Mouse (Mus musculus): ENCODE results near the gene Lrp10. TPM values are rescaled to one million over a fixed set of nuclear protein-coding genes. Genes with fewer than 3 reads are reported as not detected.
A peak's percentile ranks its signal among the peaks of the same experiment; 100 is the strongest.

Gene Lrp10
- polyA plus RNA-seq, 1 experiment from 2014 or later, result 108 TPM

GRCm38 (mm10) chr14:54423406-54423805, 40.5 kb upstream of the Lrp10 start:
- Histone ChIP-seq H3K4me1 (replicated peaks; ENCODE audit: control insufficient read depth, insufficient read depth, low read length) (no peaks in the 10 kb centered on the region), H3K9ac (ENCODE audit: low read depth, low read length) (no peak overlapping the region), H3K36me3 (ENCODE audit: control insufficient read depth, insufficient read depth) (no peaks in the 10 kb centered on the region), H3K4me2 (replicated peaks; ENCODE audit: low read depth) (no peak overlapping the region), H3K27ac (ENCODE audit: low read depth, low read length) (no peak overlapping the region), H3K9me3 (ENCODE audit: control insufficient read depth) (no peaks in the 10 kb centered on the region), H3K27me3 (replicated peaks; ENCODE audit: control insufficient read depth, insufficient read depth, low read length) (no peaks in the 10 kb centered on the region), H3K4me3 (ENCODE audit: low read depth, low read length) (no peak overlapping the region)
- peak; percentile 80 for TF ChIP-seq CTCF (IDR thresholded peaks at IDR 0.05; ENCODE audit: low read depth)
- WGBS, result 69% methylated on average over 5 of the region's 5 CpGs
- no peak for ATAC-seq

- 53% methylated on average over 1 of the region's 1 CpGs for WGBS
- Histone ChIP-seq H3K9me3 (ENCODE audit: control insufficient read depth) (no peaks in the 10 kb centered on the region), H3K27ac (ENCODE audit: low read depth, low read length) (no peak overlapping the region), H3K27me3 (replicated peaks; ENCODE audit: control insufficient read depth, insufficient read depth, low read length) (no peaks in the 10 kb centered on the region), H3K36me3 (ENCODE audit: control insufficient read depth, insufficient read depth) (peaks cover 4% of the 10 kb centered on the region), H3K9ac (ENCODE audit: low read depth, low read length) (no peak overlapping the region), H3K4me2 (replicated peaks; ENCODE audit: low read depth) (no peak overlapping the region), H3K4me3 (ENCODE audit: low read depth, low read length) (no peak overlapping the region), H3K4me1 (replicated peaks; ENCODE audit: control insufficient read depth, insufficient read depth, low read length) (no peaks in the 10 kb centered on the region)
- no peak for ATAC-seq
- no peak for TF ChIP-seq CTCF (IDR thresholded peaks at IDR 0.05; ENCODE audit: low read depth)
These were observed 39.3 kb upstream of the Lrp10 start for GRCm38 (mm10) chr14:54424634-54425033.

- Histone ChIP-seq H3K9ac (ENCODE audit: low read depth, low read length) (no peak overlapping the region), H3K27ac (ENCODE audit: low read depth, low read length) (no peak overlapping the region), H3K4me1 (replicated peaks; ENCODE audit: control insufficient read depth, insufficient read depth, low read length) (no peaks in the 10 kb centered on the region), H3K27me3 (replicated peaks; ENCODE audit: control insufficient read depth, insufficient read depth, low read length) (no peaks in the 10 kb centered on the region), H3K4me2 (replicated peaks; ENCODE audit: low read depth) (no peak overlapping the region), H3K9me3 (ENCODE audit: control insufficient read depth) (no peaks in the 10 kb centered on the region), H3K36me3 (ENCODE audit: control insufficient read depth, insufficient read depth) (peaks cover 4% of the 10 kb centered on the region), H3K4me3 (ENCODE audit: low read depth, low read length) (no peak overlapping the region)
- no peak for ATAC-seq
- no peak for TF ChIP-seq CTCF (IDR thresholded peaks at IDR 0.05; ENCODE audit: low read depth)
- 81% methylated on average over 1 of the region's 1 CpGs for WGBS
These were observed 38.4 kb upstream of the Lrp10 start for GRCm38 (mm10) chr14:54425540-54425939.

DNA sequence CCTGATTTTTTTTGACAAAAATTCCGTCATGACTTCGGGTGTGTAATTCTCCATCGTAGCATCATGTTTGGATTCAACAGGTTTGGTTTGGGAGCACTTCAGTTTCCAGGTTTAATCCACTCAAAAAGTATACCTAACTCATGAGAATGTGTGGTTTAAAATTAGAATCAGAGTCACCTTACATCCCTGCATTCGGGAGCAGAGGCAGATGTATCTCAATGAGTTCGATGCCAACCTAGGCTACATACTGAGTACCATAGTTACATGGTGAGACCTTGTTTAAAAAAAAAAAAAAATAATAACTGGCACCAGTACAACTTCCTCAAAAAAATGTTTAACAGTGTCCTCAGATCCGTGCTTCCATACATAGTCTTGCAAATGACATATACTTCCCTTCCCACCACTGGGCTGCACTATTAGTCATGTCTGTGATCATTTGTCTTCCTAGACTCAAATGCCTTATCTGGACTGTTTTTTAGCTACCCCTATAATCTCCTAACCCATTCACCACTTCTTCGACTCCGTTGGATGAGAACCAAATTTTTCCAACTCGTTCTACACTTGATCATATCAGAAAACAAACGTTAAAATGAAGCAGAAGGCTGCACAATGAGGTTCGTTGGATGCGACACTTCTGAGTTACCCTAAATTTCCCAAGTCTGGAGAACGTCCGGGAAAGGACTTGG, 37.8 kb upstream of the Lrp10 start:
- Histone ChIP-seq H3K9ac (ENCODE audit: low read depth, low read length) (peak overlapping the region; percentile 85), H3K9me3 (ENCODE audit: control insufficient read depth) (no peaks in the 10 kb centered on the region), H3K27ac (ENCODE audit: low read depth, low read length) (peak overlapping the region; percentile 65), H3K4me2 (replicated peaks; ENCODE audit: low read depth) (peak overlapping the region; percentile 75), H3K4me1 (replicated peaks; ENCODE audit: control insufficient read depth, insufficient read depth, low read length) (peaks cover 4% of the 10 kb centered on the region; the same call in 1 of the 2 replicates), H3K4me3 (ENCODE audit: low read depth, low read length) (peak overlapping the region; percentile 99), H3K27me3 (replicated peaks; ENCODE audit: control insufficient read depth, insufficient read depth, low read length) (no peaks in the 10 kb centered on the region), H3K36me3 (ENCODE audit: control insufficient read depth, insufficient read depth) (peaks cover 4% of the 10 kb centered on the region)
- ATAC-seq, result no peak
- 33% methylated on average over 14 of the region's 14 CpGs for WGBS
- TF ChIP-seq CTCF (IDR thresholded peaks at IDR 0.05; ENCODE audit: low read depth), result no peak

- peak within 1 kb of the TSS; percentile 75 for H3K4me2 ChIP-seq (replicated peaks; ENCODE audit: low read depth)
- TF ChIP-seq CTCF (IDR thresholded peaks at IDR 0.05; ENCODE audit: low read depth), result no peak
- peak within 1 kb of the TSS; percentile 65 for H3K27ac ChIP-seq (ENCODE audit: low read depth, low read length)
- peak within 1 kb of the TSS; percentile 99 for H3K4me3 ChIP-seq (ENCODE audit: low read depth, low read length)
- peaks cover 4% of the 10 kb centered on the region for H3K36me3 ChIP-seq (ENCODE audit: control insufficient read depth, insufficient read depth)
- WGBS, result under 1% methylated on average over 48 of the region's 48 CpGs
- peak; percentile 71 for ATAC-seq
- peaks cover 5% of the 10 kb centered on the region; the same call in 1 of the 2 replicates for H3K4me1 ChIP-seq (replicated peaks; ENCODE audit: control insufficient read depth, insufficient read depth, low read length)
- H3K9me3 ChIP-seq (ENCODE audit: control insufficient read depth), result no peaks in the 10 kb centered on the region
- H3K27me3 ChIP-seq (replicated peaks; ENCODE audit: control insufficient read depth, insufficient read depth, low read length), result no peaks in the 10 kb centered on the region
- H3K9ac ChIP-seq (ENCODE audit: low read depth, low read length), result peak within 1 kb of the TSS; percentile 85
These were observed 37.1 kb upstream of the Lrp10 start, which contains the start of gene Mrpl52 for GRCm38 (mm10) chr14:54426689-54427398. TSS of gene Mrpl52 (plus strand) at chr14:54426909.

DNA sequence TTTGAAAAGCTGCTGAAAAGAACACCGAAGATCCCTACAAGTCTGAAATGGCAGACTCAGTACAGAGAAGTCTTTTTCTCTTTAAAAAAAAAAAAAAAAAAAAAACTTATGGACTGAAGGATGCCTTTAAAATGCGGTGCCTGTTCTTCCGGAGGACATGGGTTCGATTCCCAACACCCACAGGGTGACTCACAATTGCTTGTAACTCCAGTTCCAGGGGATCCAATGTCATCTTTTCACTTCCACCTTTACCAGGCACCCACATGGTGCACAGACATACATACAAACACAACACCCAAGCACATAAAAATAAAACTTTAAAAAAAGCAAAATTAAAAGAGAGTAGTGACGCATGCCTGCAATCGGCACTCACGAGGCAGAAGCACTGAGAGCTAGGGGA, 36.2 kb upstream of the Lrp10 start:
- H3K27me3 ChIP-seq (replicated peaks; ENCODE audit: control insufficient read depth, insufficient read depth, low read length), result no peaks in the 10 kb centered on the region
- peaks cover 5% of the 10 kb centered on the region; the same call in 1 of the 2 replicates for H3K4me1 ChIP-seq (replicated peaks; ENCODE audit: control insufficient read depth, insufficient read depth, low read length)
- no peak overlapping the region for H3K27ac ChIP-seq (ENCODE audit: low read depth, low read length)
- H3K36me3 ChIP-seq (ENCODE audit: control insufficient read depth, insufficient read depth), result peaks cover 4% of the 10 kb centered on the region
- WGBS, result 86% methylated on average over 7 of the region's 7 CpGs
- peak overlapping the region; percentile 99; the same call in 1 of the 2 replicates for H3K4me3 ChIP-seq (ENCODE audit: low read depth, low read length)
- no peak overlapping the region for H3K9ac ChIP-seq (ENCODE audit: low read depth, low read length)
- TF ChIP-seq CTCF (IDR thresholded peaks at IDR 0.05; ENCODE audit: low read depth), result no peak
- no peak for ATAC-seq
- H3K4me2 ChIP-seq (replicated peaks; ENCODE audit: low read depth), result peak overlapping the region; percentile 75; the same call in 1 of the 2 replicates
- H3K9me3 ChIP-seq (ENCODE audit: control insufficient read depth), result no peaks in the 10 kb centered on the region

Measured in intestine, postnatal 0 days (tissue).